Mouse (Mus musculus): ENCODE data around the gene Bcl6.
A peak's percentile ranks its signal among the peaks of the same experiment; 100 is the strongest.

The Bcl6 gene

DNA sequence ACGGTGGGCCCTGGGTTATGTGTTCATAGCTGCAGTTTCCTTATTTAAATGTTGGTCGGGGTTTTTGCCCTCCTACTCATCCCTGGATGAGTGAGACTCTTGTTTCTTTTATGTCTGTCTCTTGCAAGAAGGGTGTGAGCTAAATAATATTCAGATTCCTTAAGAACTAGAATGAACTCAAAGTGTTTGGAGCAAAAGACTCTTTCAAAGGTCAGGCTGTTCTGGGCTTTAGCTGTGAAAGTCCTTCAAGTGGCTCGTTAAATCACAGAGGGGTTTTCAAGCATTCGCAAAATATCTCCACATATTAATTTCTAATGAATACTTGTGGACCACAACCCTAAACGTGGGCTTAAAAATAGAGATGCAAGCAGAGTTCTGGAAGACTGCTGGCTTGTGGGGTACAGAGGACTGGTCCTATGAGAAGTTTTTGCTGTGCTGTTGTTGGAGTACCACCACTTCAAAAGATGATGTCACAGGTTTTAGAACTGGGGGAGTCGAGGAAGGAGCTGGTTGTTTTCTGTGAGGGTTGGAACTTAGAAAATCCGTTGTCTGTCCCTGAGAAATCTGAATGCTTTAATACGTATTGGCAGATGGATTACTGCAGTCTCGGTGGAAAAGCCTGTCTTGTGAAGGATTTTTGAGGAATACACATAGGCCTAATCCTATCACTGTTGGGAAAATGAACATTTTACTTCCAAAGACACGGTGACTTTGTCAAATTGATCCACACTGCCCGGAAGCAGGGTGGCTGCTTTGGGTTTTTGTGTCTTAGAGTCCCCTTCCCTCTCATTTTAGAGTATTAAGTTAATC lies 1.7 kb upstream of the Bcl6 start:
- DNase-seq, result peak in 1 of 2 experiments; percentile 36

DNA sequence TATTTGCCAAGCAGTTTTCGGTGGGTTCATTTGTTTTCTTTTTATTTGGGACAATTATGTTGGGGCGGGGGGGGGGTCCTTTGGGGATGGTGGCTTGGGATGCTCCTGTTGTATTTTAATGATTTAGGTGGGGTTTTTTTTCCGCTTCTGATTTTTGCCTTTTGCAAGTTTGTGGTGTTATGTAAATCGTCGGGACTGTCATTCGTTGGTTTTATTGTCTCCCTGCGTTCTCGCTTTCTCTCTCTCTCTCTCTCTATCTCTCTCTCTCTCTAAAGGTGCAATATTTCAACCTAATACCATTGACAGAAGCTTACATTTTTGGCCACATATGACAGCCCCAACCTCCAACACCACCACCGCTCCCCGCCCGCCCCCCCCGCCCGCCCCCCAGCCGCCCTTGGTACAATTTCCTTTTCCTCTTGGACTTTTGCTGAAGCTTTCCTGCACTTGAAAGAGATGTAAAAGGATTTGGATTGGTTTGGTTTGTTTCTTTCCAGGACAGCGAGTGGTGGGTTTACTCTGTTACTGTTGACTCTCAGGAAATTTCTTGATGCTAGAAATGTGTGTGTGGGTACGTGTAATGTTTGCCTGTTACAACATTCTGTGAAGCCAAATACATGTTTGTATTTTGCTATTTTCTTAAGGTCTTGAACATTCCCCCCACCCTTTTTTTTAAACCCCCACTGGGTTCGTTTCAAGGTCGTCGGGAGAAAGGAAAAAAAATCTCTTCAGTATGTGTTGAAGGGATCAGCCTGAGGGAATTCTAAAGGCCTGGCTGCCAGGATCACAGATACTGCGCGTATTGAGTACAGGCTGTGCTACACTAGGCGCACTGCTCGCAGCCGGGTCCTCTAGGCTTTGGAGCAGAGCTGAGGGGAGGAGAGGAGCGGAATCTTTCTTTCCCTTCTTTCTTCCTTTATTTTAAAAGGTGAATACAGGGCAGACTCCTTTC lies 833 bp upstream of the Bcl6 start:
- DNase-seq, result peak; percentile 71 to 77

DNA sequence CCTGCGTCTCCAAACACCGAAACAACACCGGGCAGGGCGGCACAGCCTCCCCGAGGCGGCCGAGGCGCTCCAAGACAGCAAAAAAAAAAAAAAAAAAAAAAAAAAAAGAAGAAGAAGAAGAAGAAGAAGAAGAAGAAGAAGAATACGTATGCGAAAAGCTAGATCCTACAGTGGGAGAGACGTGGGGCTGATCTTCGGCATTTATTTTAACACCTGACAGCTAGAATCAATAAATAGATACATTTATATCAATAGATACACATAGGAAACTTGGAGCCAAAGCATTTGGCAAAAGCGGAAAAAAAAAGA lies 541 bp downstream of the Bcl6 start:
- no peak for DNase-seq

DNA sequence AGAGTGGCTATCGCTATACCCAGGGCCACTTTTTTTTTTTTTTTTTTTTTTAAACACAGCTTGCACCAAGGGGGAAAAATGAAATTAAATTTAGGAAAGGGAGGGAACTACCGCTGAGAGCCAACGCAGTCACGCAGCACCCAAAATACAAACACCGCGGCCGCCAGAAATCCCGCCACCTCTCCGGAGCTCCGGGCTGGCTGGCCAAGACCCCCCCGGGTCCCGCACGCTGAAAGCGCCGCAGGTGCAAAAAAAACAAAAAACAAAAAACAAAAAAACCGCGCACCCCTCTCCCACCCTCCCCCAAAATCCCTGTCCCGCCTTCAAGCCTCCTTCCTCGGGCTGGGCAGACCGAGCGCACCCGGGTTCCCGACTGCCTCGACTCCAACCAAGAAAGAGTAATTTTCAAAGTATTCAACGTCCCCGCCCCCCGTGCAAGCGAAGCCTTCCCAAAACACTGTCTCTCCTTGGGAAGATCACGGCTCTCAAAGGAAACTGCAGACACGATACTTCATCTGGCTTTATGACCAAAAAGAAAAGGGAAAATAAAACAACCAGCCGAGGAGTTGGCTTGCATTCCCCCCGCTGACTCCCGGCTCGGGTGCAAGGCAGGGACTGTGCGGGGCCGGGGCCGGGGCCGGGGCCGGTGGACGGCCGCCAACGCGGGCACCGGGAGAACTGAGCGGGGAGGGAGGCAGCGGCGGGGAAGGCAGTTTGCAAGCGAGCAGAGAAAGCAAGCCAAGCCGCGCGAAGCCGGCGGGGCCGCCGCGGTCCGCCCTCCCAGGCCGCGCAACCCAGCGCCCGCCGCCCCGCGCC lies 1.1 kb downstream of the Bcl6 start:
- DNase-seq, result peak; percentile 70 to 77

DNA sequence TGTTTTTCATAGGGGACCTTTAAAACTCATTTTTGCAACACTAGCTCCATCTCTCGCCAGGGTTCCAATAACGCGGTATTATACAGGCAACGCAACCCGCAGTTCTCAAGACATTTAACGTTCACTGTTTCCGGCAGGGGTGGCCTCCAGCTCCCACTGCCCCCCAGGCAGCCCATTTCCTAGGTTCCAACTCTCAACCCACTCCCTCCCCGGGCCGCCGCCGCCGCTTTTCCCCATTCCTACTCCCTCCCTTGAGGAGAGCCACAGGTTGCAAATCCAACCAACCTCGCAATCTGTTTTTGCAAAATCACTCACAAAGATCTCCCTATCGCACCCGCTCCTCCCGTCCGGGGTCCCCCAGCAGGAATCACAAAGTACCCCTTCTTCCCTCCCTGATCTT lies 1.8 kb downstream of the Bcl6 start:
- peak; percentile 65 to 69 for DNase-seq

DNA sequence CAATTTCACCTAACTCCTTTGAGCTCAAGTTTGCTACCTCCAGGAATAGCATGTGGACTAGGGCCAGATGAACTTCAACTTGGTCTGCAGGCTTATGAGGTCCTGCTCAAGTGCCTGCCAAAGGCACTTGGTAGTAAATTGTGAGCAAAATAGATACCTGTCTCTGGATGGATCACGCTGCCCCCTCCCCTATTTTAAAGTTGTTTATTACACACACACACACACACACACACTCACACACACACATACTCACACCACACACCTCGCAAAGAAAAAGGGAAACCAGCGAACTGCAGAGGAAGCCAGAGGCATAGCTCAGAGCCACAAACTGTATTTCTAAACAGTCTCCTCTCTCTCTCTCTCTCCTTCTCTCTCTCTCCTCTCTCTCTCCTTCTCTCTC lies 2.5 kb downstream of the Bcl6 start:
- DNase-seq, result peak in 1 of 2 experiments; percentile 37

DNA sequence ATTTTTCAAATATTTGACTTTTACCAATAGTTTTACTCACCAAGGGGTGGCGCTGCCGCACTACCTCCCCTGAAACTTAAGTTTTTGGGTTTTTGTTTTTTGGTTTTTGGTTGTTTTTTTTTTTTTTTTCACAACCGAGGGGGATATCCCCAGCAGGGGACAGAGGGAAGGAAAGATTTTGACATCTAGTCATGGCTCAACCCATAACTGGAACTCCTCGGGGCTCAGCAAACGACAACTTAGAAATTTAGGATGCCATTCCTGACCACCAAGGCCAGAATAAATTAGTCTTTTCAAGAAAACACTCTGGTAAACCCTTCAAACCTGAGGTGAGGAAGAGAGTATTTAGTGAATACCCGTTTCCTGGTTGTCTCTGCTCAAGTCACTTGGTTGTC lies 3.2 kb downstream of the Bcl6 start:
- DNase-seq, result peak; percentile 63 to 74

DNA sequence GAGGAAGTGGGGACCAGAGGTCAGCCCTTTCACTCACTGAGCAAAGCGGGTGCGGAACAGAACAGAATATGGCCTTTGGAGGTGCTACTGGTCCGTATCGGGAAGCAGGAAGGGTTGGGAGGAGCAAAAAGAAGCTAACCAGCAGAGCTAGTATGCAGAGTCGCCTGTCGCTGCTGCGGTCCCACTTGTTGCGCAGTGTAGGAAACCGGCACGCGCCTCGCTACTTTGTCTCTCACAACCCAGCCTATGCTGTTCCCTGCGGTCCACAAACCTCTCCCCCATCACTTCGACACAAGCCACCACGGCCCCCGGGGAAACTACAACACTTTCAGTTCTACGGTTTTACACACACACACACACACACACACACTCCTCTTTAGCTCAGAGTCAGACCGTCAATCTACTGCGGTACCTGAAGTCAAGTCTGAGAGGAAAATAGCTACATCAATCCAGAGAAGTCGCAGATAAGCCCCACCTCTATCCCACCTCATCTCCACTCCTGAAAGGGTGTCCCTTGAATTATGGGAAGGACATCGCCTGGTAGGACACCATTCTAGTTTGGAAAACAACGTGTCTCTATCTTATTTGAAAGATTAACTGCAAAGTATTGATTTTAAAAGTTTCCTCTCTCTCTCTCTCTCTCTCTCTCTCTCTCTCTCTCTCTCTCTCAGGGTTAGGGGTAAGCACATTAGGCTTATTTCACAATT lies 3.7 kb downstream of the Bcl6 start:
- DNase-seq, result peak; percentile 68 to 76

DNA sequence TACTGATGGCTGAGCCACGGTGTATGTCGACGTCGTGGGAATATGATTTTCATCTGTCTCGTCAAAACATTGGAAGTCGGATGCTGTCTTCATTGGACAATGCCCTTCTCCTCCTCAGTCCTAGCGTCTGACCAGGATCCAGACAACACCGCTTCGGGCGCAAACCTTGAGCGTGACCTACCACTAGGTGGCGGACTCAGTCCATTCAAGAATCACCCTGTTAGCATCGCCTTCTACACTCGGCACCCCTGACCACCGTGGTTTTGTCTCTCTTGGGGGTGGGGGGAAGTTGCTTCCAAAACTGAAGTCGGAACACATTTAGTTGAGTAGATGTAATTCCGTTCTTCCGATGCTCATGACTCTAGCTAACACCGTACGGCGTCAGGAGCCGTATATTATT lies 4.5 kb downstream of the Bcl6 start:
- peak; percentile 93 to 95 for DNase-seq

DNA sequence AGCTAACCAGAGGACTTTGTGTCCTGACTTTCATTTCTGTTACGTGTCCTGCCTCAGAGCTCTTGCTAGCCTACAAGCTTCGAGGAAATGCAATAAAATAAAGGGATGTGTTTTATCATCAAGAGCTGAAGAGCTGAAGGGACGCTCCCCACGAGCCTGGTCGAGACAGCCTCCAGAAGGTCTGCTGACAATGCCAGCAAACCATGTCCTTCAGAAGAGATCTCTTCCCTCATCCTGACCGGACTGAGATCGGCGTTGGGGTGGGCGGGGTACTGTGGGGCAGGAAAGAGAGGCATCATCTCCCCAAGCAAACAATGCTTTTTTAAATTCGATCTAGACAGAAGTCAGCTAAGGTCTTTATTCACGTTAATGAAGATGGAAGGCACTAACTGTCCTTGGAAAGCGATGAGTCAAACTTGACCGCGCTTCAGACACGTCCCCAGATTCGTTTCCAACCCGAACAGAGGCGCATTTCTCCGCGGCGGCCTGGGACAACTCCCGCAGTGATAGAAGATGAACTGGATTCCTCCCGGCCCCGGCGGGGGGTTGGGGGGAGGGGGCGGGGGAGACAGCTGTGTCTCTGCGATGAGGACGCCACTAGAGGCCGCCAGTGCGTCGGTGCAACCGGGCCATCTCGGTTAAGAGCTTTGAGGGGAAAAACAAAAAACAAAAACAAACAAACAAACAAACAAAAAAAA lies 5.6 kb downstream of the Bcl6 start:
- peak; percentile 85 to 90 for DNase-seq

DNA sequence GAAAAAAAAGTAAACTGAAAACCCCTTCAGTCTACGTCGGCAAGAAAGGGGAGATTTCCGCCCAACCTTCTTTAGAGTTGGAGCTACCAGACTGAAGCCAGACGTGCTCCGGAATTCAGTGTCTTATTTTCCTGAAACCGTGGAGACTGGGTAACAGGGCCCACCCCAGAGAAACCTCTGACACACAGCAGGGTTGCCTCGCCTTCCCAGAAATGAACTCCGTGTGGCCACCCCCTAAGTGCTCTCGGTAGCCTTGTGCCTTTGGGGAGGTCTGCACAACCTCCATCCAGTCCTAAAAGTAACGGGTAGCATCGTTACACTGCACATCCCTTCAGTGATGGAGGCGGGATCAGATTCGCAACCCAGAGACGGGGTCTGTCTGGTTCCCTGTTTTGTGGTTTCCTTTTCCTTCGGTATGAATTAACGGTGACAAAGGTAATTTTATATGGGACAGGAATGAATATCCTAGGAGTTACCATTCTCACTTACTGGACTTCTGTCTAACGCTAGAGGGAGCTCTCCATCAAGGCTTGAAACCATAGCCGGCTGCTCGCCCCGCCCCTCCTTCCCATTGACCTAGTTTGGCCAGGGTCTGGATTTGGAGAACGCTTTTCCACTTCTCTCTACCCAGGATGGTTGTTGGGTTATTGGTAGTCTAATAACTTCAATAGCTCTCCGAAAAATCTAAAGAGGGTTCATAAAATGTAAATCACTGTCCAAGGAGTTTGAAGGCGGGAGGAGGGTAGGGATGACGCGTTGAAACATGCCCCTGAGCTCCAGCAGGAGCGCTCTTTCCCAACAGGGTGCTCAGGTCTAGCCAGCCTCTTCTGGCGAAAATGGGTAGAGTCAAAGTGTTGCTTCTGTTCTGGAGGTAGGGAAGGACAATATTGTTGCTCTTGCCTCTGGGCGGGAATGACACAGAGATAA lies 6.5 kb downstream of the Bcl6 start:
- DNase-seq, result peak; percentile 89 to 92

DNA sequence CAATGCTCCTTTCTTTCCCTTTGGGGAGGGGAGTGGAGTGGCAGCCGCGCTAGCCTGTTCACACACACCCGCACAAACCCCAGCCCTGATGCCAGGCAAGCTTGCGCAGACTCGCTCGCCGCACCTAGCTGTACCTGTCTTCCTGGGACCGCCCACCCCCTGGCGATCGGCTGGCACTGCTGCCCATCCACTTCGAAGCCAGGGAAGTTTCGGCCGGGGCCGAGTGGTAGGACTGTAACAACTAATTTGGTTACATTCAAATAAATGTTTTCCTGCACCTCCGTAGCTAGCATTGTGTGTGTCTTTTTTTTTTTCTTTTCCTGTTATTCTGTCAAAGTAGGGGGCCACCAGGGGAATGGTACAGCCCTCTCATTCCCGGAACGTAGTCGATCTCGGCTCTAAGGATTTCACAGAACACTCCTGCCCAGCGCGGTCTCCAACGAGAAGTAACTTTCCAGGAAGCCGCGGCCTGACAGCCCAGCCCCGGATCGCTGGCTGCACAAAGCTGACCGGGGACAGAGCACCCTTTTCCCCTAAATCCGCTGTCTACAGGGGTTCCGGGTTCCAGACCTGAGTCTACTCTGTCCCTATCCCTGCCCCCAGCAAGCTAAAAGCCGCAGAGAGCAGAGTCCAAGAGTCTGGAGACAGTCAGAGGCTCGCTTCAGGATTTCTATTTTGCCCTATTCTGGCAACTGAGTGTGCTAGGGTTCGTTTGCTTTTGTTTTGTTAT lies 7.5 kb downstream of the Bcl6 start:
- DNase-seq, result peak; percentile 54 to 58

DNA sequence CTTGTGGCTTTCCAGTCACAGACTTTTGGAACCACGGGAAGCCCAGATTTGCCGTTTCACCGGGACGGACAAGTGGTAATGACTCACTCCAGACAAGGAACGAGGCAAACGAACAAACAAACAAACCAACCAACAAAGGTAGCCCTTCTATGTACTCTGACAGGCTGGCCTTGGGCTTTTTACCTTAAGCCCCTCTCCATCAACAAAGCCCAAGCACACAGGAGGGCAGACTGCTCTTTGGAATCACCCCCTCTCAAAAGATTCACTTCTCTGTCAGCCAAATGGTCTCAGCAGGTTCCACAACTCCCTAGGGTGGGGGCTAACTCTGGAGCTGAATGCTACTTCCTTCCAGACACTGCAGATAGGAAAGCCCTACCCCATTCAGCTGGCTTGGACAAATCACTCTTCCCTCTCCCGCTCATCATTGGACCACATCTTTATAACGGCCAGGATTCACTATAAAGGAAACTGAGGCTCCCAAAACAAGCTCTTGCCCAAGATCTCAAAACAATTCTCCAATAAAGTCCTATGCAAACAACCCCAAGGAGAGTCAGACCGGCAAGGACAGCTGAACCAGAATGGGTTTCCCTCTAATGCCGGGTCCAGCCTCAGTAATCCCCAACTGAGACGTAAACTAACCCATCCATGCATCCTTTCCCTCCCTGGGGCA lies 8.3 kb downstream of the Bcl6 start:
- DNase-seq, result peak in 1 of 2 experiments; percentile 41

DNA sequence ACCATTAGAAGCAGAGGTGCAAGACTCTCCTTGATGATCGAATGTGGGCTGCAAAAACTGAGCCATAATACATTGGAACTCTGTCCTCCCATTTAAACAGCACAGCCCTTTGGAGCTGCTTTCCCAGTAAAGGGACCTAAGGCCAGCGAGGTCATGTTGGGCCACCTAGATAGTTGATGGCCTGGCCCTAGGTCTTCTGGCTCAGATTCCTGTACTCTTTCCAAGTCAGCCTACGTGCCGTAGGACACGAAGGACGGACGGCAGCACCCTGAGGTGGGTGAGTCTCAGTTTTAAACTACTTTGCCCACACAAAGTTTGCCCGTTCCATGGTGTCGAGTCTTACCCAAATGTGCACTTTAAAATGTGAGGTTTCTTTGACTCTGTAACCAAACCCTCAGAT lies 9.2 kb downstream of the Bcl6 start:
- no peak for DNase-seq

DNA sequence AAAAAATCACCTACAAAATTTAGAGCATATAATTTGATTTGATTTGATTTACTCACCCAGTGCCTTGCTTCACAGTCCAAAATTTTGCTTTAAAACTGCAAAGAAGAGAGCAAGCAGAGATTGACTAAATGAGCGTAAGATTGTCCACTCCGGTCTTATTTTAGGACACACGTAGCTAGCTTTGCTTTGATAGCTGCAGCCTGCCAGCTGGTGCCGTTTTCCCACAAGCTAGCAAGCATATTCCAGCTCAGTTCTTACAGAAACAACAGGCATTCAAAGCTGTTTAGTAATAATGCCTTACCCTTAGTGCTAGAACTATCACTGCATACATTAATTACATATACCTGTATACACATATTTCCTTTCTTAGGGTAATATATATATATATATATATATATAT lies 10.2 kb downstream of the Bcl6 start:
- no peak for DNase-seq

DNA sequence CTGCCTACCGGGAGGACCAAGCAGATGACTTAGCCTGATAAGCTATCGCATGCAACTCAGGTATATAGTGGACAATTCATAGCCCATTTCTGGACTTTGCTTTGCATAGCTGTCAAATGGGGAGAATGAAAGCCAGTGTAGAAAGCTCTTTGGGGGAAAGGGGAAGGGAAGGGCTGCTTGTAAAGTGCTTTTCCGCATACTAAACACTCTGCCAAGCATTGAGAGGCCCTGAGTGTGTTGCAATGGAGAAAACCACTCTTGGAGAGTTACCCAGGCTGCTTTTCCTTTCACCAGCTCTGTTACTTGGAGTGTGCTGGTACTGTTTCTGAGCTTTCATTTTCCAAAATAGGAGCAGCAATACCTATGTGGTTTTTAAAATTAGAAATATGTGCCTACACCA lies 10.9 kb downstream of the Bcl6 start:
- DNase-seq, result no peak

DNA sequence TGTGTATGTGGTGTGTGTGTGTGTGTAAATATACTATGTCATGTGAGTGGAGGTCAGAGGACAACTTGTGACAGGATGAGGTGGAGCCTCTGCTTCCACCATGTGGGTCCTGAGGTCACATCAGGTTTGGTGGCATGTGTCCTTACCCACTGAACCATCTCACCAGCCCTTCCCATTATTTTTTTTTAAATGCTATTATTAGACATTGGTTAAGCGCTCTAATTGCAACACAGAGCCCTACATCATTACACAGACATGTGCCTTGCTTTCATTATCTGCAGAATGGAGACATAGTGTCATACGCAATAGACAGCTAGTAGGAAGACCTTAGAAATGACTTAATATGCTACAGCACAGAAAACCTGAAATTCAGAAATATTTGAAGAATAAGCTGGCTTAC lies 12.5 kb downstream of the Bcl6 start:
- DNase-seq, result no peak

DNA sequence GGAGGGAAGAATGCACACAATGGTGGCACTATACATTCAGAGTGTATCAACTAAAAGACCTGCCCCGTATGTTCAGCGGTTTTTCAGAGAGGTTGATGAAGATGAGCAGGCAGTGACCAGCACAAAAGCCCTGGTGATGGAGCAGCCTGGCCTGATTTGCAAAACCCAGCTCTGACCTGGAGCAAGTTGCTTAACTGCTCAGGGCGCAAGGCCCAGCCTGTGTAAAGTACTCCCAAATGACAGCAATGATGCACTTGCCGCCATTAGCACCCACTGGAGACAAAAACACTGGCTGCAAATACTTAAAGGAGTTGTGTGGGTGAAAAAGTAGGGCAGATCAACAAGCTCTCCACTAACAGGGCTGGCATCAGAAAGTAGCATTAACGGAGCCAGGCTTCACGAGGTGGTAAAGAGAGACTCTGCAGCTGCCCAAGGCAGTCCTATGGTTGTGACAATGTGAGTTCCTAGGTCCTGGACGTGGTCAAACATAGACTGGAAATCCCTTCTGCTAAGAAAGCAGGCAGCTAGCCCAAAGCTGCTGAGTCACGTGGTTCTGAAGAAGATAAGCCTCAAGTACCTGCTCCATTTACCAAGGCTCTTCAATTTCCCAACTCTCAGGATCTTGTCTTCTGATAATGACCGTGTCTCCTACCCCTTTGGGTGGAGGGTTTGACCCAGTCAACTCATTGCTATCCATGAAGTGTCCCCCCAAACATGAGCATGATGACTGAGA lies 14.9 kb downstream of the Bcl6 start:
- no peak for DNase-seq

DNA sequence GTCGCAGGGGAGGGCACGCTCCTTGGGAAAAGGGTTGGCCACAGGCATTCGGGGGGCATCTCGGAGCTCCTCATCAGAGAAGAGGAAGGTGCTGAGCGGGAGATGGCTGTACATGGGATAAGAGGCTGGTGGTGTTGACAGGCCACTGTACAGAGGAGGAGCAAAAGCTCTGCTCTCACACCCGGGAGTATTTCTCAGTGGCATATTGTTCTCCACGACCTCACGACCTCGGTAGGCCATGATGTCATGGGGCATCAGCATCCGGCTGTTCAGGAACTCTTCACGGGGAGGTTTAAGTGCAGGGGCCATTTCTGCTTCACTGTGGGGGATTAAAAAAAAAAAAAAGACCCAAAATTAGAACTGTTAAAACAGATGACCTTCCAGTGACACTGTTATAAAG lies 15.8 kb downstream of the Bcl6 start:
- DNase-seq, result no peak
